Mouse (Mus musculus) C2C12 (cell line): ENCODE results near the gene Smim14.

Source experiments
- CEBPB ChIP-seq: IDR thresholded peaks from one replicate; pipeline ENCODE4 v1.6.1; 2011; ENCODE audit warnings: low read depth, mild to moderate bottlenecking, control low read depth, moderate library complexity
- CTCF ChIP-seq: IDR thresholded peaks from one replicate; pipeline ENCODE4 v1.5.1; 2011; ENCODE audit not compliant: control insufficient read depth, insufficient read depth, insufficient read length
- FOSL1 ChIP-seq: IDR thresholded peaks from one replicate; pipeline ENCODE4 v1.8.0; 2011; ENCODE audit warnings: mild to moderate bottlenecking, low read length; ENCODE audit not compliant: poor library complexity, insufficient read depth, severe bottlenecking
- MAX ChIP-seq: IDR thresholded peaks from one replicate; pipeline ENCODE4 v1.6.1; 2011; ENCODE audit warnings: mild to moderate bottlenecking, control low read depth
- MYOD1 ChIP-seq: IDR thresholded peaks from one replicate; pipeline ENCODE4 v1.6.1; 2011; ENCODE audit warnings: low read depth; ENCODE audit not compliant: control insufficient read depth, insufficient read length
- MYOG ChIP-seq: IDR thresholded peaks from one replicate; pipeline ENCODE4 v1.6.1; 2011; ENCODE audit not compliant: control insufficient read depth, insufficient read length; ENCODE audit errors: extremely low read depth
- USF1 ChIP-seq: IDR thresholded peaks from one replicate; pipeline ENCODE4 v1.6.1; 2011; ENCODE audit warnings: low read depth, mild to moderate bottlenecking, control low read depth, moderate library complexity

- TF ChIP-seq CTCF (no peak), MAX (no peak), USF1 (no peak), MYOD1 (no peak), MYOG (no peak), CEBPB (no peak), FOSL1 (no peak)
Measured at GRCm38 (mm10) chr5:65489830-65490229, 47.2 kb downstream of the Smim14 start.
